Mouse (Mus musculus) neural tube, embryonic 14.5 days (tissue): ENCODE measurements at regions not wholly inside any gene's neighbourhood (a gene's known extent, or its start where the extent isn't known, plus 50 kb on each side); places are given as distances from the start of the nearest gene placed in this dataset.

ENCODE experiments used
- ATAC-seq: fragments of 200-750 bp; cut with Nextera tagmentation; 2 replicates; pipeline ENCODE4 v1.8.0; 2017; ENCODE audit warnings: low read depth, mild to moderate bottlenecking, moderate TSS enrichment, moderate library complexity
- H3K27ac ChIP-seq: fragments of 300-500 bp; sonication (generic); 2 replicates; pipeline ENCODE4 v1.5.1; 2014; ENCODE audit warnings: low read depth, mild to moderate bottlenecking, control low read depth, low read length, moderate library complexity, mixed read lengths
- H3K27me3 ChIP-seq: fragments of 300-500 bp; sonication (generic); 2 replicates; pipeline ENCODE4 v1.6.1; 2014; ENCODE audit warnings: low read length; ENCODE audit not compliant: control insufficient read depth, insufficient read depth
- H3K36me3 ChIP-seq: fragments of 300-500 bp; sonication (generic); 2 replicates; pipeline ENCODE4 v1.6.1; 2014; ENCODE audit warnings: low read length, mixed read lengths; ENCODE audit not compliant: control insufficient read depth, insufficient read depth
- H3K4me1 ChIP-seq: fragments of 300-500 bp; sonication (generic); 2 replicates; pipeline ENCODE4 v1.6.1; 2014; ENCODE audit warnings: low read length; ENCODE audit not compliant: control insufficient read depth, insufficient read depth
- H3K4me2 ChIP-seq: fragments of 300-500 bp; sonication (generic); 2 replicates; pipeline ENCODE4 v1.6.1; 2014; ENCODE audit warnings: mild to moderate bottlenecking, low read depth, low read length, control low read depth
- H3K4me3 ChIP-seq: fragments of 300-500 bp; sonication (generic); 2 replicates; pipeline ENCODE4 v1.5.1; 2014; ENCODE audit warnings: low read depth, low read length, control low read depth, mixed read lengths
- H3K9ac ChIP-seq: fragments of 300-500 bp; sonication (generic); replicated peaks from 2 replicates; pipeline ENCODE4 v1.6.1; 2014; ENCODE audit warnings: low read depth, mild to moderate bottlenecking, control low read depth, low read length, mixed read lengths
- H3K9me3 ChIP-seq: fragments of 300-500 bp; sonication (generic); 2 replicates; pipeline ENCODE4 v1.6.1; 2016; ENCODE audit warnings: low read length; ENCODE audit not compliant: control insufficient read depth
- WGBS: fragments of 180-500 bp; shearing (Covaris S2); extraction: QIAGEN DNeasy Blood & Tissue Kit; methylation state at CpG from one replicate; pipeline ENCODE4 v1.1.7; 2014; 5-methylcytosine and 5-hydroxymethylcytosine counted together

GRCm38 (mm10) chr14:54173316-54173715, 80.6 kb downstream of the Dad1 start:
- H3K27ac ChIP-seq, result no peak overlapping the region
- H3K9me3 ChIP-seq, result no peaks in the 10 kb centered on the region
- ATAC-seq, result no peak
- H3K4me1 ChIP-seq, result peaks cover 6% of the 10 kb centered on the region; the same call in 1 of the 2 replicates
- no peak overlapping the region for H3K4me2 ChIP-seq
- WGBS, result 92% methylated on average over 5 of the region's 5 CpGs
- no peak overlapping the region for H3K4me3 ChIP-seq
- no peak overlapping the region for H3K9ac ChIP-seq
- H3K36me3 ChIP-seq, result no peaks in the 10 kb centered on the region
- H3K27me3 ChIP-seq, result no peaks in the 10 kb centered on the region

- H3K9ac ChIP-seq, result no peak overlapping the region
- H3K27me3 ChIP-seq, result no peaks in the 10 kb centered on the region
- H3K9me3 ChIP-seq, result no peaks in the 10 kb centered on the region
- H3K36me3 ChIP-seq, result no peaks in the 10 kb centered on the region
- ATAC-seq, result no peak
- H3K4me2 ChIP-seq, result no peak overlapping the region
- no peak overlapping the region for H3K4me3 ChIP-seq
- H3K27ac ChIP-seq, result no peak overlapping the region
- H3K4me1 ChIP-seq, result no peaks in the 10 kb centered on the region
- 91% methylated on average over 7 of the region's 7 CpGs for WGBS
Observed at GRCm38 (mm10) chr14:54169254-54169653, 84.7 kb downstream of the Dad1 start.

GRCm38 (mm10) chr14:54168414-54168931, 85.4 kb downstream of the Dad1 start:
- no peak overlapping the region for H3K4me3 ChIP-seq
- H3K27me3 ChIP-seq, result no peaks in the 10 kb centered on the region
- H3K4me2 ChIP-seq, result no peak overlapping the region
- H3K9ac ChIP-seq, result no peak overlapping the region
- no peaks in the 10 kb centered on the region for H3K9me3 ChIP-seq
- H3K27ac ChIP-seq, result no peak overlapping the region
- no peaks in the 10 kb centered on the region for H3K36me3 ChIP-seq
- no peaks in the 10 kb centered on the region for H3K4me1 ChIP-seq
- no peak for ATAC-seq
- WGBS, result 84% methylated on average over 4 of the region's 4 CpGs

- WGBS, result 68% methylated on average over 3 of the region's 3 CpGs
- no peaks in the 10 kb centered on the region for H3K9me3 ChIP-seq
- H3K27ac ChIP-seq, result no peak overlapping the region
- H3K9ac ChIP-seq, result no peak overlapping the region
- H3K4me2 ChIP-seq, result no peak overlapping the region
- H3K27me3 ChIP-seq, result no peaks in the 10 kb centered on the region
- H3K4me1 ChIP-seq, result no peaks in the 10 kb centered on the region
- no peak for ATAC-seq
- no peak overlapping the region for H3K4me3 ChIP-seq
- H3K36me3 ChIP-seq, result no peaks in the 10 kb centered on the region
Observed at GRCm38 (mm10) chr14:54166057-54166456, 87.8 kb downstream of the Dad1 start.

DNA sequence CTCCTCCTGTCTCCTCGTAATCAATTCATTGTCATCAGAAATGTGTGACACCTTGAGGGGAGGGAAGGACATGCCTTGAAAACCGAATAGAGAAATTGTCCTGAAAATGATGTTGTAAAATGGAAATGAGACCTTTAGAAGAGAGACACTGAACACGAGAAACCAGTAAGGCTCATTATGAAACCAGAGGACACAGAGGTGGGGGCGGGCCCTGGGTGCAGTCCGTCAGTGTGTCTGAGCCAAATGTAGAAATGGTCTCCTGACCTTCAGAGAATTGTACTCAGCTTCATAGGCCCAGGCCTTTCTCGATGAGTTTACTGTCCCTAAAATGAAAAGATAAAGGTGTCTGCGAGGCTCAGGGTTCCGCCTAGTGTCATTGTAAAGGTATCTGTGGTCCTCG, 89.0 kb downstream of the Dad1 start:
- 77% methylated on average over 9 of the region's 9 CpGs for WGBS
- H3K9ac ChIP-seq, result no peak overlapping the region
- no peaks in the 10 kb centered on the region for H3K4me1 ChIP-seq
- H3K27me3 ChIP-seq, result no peaks in the 10 kb centered on the region
- H3K4me2 ChIP-seq, result no peak overlapping the region
- H3K27ac ChIP-seq, result no peak overlapping the region
- H3K9me3 ChIP-seq, result no peaks in the 10 kb centered on the region
- no peak overlapping the region for H3K4me3 ChIP-seq
- ATAC-seq, result no peak
- H3K36me3 ChIP-seq, result no peaks in the 10 kb centered on the region

DNA sequence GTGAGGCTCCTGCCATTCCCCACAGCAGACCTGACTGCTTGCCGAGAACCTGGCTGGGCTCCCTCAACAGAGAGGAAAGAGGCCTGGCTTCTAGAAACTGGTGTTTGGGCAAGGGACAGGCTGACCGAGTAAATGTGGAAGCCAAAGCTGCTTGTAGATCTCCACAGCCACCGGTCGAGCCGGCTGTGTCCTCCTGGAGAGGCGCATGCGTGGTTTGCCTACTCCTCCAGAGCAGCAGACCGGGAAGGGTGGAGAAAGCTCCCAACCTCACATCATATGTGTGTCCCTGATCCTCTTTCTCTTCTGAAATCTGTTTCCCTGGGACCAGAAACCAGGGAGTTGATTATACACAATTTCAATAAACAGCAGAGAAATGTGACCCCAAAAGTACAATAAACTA, 92.0 kb downstream of the Dad1 start:
- no peaks in the 10 kb centered on the region for H3K27me3 ChIP-seq
- no peaks in the 10 kb centered on the region for H3K4me1 ChIP-seq
- no peaks in the 10 kb centered on the region for H3K9me3 ChIP-seq
- H3K4me2 ChIP-seq, result no peak overlapping the region
- H3K9ac ChIP-seq, result no peak overlapping the region
- 76% methylated on average over 8 of the region's 8 CpGs for WGBS
- no peaks in the 10 kb centered on the region for H3K36me3 ChIP-seq
- H3K27ac ChIP-seq, result no peak overlapping the region
- ATAC-seq, result no peak
- no peak overlapping the region for H3K4me3 ChIP-seq

DNA sequence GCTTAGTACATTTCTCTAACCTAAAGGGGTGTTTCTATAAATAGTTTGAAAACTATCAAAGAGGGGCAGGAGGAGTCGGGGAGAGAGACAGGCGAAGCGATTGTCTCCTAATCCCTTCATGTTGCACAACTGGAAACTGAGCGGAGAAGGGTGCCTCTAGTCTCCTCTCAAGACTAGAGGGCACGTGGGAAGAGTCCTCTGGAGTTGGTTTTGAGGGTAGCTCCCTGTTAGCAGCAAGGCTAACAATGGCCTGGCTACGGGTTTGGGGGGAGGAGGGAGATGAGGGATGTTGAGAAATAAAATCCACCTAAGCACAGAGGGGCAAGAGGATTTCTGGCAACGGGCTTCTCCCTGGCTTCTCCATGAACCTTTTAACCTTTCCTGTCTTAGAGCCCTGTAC, 92.7 kb downstream of the Dad1 start:
- H3K4me1 ChIP-seq, result no peaks in the 10 kb centered on the region
- no peaks in the 10 kb centered on the region for H3K9me3 ChIP-seq
- 68% methylated on average over 7 of the region's 7 CpGs for WGBS
- no peak overlapping the region for H3K9ac ChIP-seq
- no peaks in the 10 kb centered on the region for H3K36me3 ChIP-seq
- ATAC-seq, result no peak
- no peak overlapping the region for H3K27ac ChIP-seq
- H3K27me3 ChIP-seq, result no peaks in the 10 kb centered on the region
- no peak overlapping the region for H3K4me2 ChIP-seq
- H3K4me3 ChIP-seq, result no peak overlapping the region

GRCm38 (mm10) chr14:54159816-54160215, 94.1 kb downstream of the Dad1 start:
- Histone ChIP-seq H3K4me2 (no peak overlapping the region), H3K9ac (no peak overlapping the region), H3K4me1 (no peaks in the 10 kb centered on the region), H3K27ac (no peak overlapping the region), H3K36me3 (no peaks in the 10 kb centered on the region), H3K4me3 (no peak overlapping the region), H3K27me3 (no peaks in the 10 kb centered on the region), H3K9me3 (no peaks in the 10 kb centered on the region)
- ATAC-seq, result no peak
- 94% methylated on average over 7 of the region's 7 CpGs for WGBS

DNA sequence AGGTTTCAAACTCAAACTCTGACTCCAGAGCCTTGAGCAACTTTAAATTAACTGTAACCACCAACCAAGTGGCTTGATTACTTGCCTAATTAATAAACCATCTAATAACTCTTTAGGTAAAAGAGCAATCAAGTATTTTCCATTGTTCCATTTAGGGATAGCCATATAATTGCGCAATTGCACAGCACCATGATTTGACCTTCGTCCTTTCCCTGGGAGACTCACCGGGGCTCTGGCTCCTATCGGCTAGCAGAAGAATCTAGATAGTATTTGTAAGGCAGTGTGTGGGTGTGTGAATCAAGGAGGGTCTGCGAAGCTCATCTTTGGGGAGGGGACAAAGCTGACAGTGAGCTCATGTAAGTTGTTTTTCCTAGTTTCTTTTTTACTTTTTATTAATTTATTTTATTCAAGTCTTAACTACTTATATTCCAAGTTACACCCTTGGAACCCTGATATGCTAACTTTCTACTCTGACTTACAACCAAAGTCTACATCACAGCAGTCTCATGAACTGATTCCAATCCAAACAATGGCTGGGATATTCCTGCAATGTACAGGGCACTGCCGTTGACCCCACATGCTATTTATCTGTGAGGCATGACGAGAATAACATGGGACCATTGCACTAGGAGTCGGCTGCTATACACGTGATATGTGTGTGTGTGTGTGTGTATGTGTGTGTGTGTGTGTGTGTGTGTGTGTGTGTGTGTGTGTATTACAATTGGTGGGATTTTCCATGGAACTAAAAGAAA, 95.5 kb downstream of the Dad1 start:
- Histone ChIP-seq H3K9me3 (no peaks in the 10 kb centered on the region), H3K27me3 (no peaks in the 10 kb centered on the region), H3K27ac (no peak overlapping the region), H3K4me3 (no peak overlapping the region), H3K9ac (no peak overlapping the region), H3K4me1 (no peaks in the 10 kb centered on the region), H3K36me3 (no peaks in the 10 kb centered on the region), H3K4me2 (no peak overlapping the region)
- ATAC-seq, result no peak
- 83% methylated on average over 9 of the region's 9 CpGs for WGBS
